Mouse (Mus musculus) intestine, embryonic 14.5 days (tissue): ENCODE measurements around the gene Qrsl1. TPM values are rescaled to one million over a fixed set of nuclear protein-coding genes. Genes with fewer than 3 reads are reported as not detected.

Experiments
- ATAC-seq: fragments of 200-750 bp; cut with Nextera tagmentation; replicated peaks from 2 replicates; pipeline ENCODE4 v1.8.0; 2017; ENCODE audit warnings: low read depth, moderate number of reproducible peaks, moderate TSS enrichment, moderate library complexity; ENCODE audit not compliant: low FRiP score, low TSS enrichment
- DNase-seq: peaks from one replicate; pipeline ENCODE4 v3.0.0-alpha.2; 2018; ENCODE audit warnings: low spot score
- H3K27ac ChIP-seq: fragments of 300-500 bp; sonication (generic); 2 replicates; pipeline ENCODE4 v1.5.1; 2014; ENCODE audit warnings: low read depth, mild to moderate bottlenecking, control low read depth
- H3K27me3 ChIP-seq: fragments of 300-500 bp; sonication (generic); replicated peaks from 2 replicates; pipeline ENCODE4 v1.6.1; 2014; ENCODE audit warnings: low read length, control low read depth; ENCODE audit not compliant: control insufficient read depth, insufficient read depth
- H3K36me3 ChIP-seq: fragments of 300-500 bp; sonication (generic); 2 replicates; pipeline ENCODE4 v1.6.1; 2014; ENCODE audit warnings: low read length, control low read depth; ENCODE audit not compliant: control insufficient read depth, insufficient read depth
- H3K4me1 ChIP-seq: fragments of 300-500 bp; sonication (generic); replicated peaks from 2 replicates; pipeline ENCODE4 v1.6.1; 2014; ENCODE audit warnings: low read length, control low read depth, mixed read lengths; ENCODE audit not compliant: control insufficient read depth, insufficient read depth
- H3K4me2 ChIP-seq: fragments of 300-500 bp; sonication (generic); 2 replicates; pipeline ENCODE4 v1.6.1; 2014; ENCODE audit warnings: low read length
- H3K4me3 ChIP-seq: fragments of 300-500 bp; sonication (generic); 2 replicates; pipeline ENCODE4 v1.5.1; 2014; ENCODE audit warnings: low read depth, low read length, control low read depth, mixed read lengths
- H3K9ac ChIP-seq: fragments of 300-500 bp; sonication (generic); 2 replicates; pipeline ENCODE4 v1.6.1; 2014; ENCODE audit warnings: mild to moderate bottlenecking, low read length
- H3K9me3 ChIP-seq: fragments of 300-500 bp; sonication (generic); 2 replicates; pipeline ENCODE4 v1.6.1; 2016; ENCODE audit warnings: low read length, control low read depth; ENCODE audit not compliant: control insufficient read depth
- WGBS: fragments of 180-500 bp; shearing (Covaris S2); extraction: QIAGEN DNeasy Blood & Tissue Kit; methylation state at CpG from one replicate; pipeline ENCODE4 v1.1.7; 2014; 5-methylcytosine and 5-hydroxymethylcytosine counted together
- polyA plus RNA-seq: library from polyadenylated mRNA; unstranded; fragments of >200 nt; fragmentation: Nextera tagmentation; extraction: Ambion mirVana; gene quantifications from 2 replicates; pipeline ENCODE4 v1.2.1, GENCODE M21; 2014

Gene Qrsl1
- polyA plus RNA-seq, 1 experiment from 2014 or later, result 24.4 TPM

DNA sequence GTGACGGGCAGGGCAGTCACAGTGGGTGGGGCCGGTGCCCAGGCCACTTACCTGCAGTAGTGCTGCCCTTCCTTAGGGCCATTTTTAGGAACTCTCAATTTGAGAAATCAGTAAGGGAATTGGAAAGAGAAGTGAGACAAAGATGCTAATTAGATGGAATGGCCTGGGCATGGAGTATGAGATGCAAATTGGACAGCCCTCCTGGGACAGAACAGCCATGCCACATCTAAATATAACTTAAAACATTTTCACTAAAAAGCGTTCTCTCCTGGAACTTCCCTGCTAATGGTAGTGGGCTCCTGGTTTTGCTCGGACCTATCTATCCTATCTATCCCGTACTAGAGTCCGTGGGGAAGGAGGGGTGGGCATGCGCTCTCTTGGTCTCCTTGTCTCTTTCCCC lies 3.3 kb downstream of the Qrsl1 start:
- 91% methylated on average over 7 of the region's 7 CpGs for WGBS
- H3K4me2 ChIP-seq, result no peak overlapping the region
- H3K27ac ChIP-seq, result no peak overlapping the region
- no peak overlapping the region for H3K9ac ChIP-seq
- DNase-seq (no peak), ATAC-seq (no peak)
- H3K27me3 ChIP-seq, result no peaks in the 10 kb centered on the region
- H3K4me1 ChIP-seq, result peaks cover 11% of the 10 kb centered on the region
- no peak overlapping the region for H3K4me3 ChIP-seq
- peaks cover 20% of the 10 kb centered on the region; the same call in 1 of the 2 replicates for H3K36me3 ChIP-seq
- H3K9me3 ChIP-seq, result no peaks in the 10 kb centered on the region

DNA sequence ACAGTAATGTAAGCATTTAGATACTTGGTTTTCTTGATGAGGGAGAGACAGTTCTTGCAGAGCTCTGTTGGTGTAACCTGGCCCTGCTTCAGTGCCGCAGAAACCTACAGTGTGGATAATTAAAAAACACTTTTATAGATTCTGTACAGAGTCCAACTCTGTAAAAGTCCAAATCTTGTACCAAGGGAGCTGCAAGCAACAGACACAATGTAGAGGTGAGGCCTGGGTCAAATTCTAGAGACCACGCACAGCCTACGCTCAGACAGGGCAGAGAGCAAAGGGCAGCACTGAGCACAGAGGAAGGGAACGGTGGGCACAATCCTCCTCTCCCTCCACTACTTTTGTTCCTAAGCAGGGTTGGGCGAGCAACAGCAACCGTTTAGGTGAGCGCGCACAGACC lies 5.5 kb downstream of the Qrsl1 start:
- WGBS, result 92% methylated on average over 8 of the region's 8 CpGs
- no peak overlapping the region for H3K4me2 ChIP-seq
- peaks cover 30% of the 10 kb centered on the region for H3K36me3 ChIP-seq
- no peaks in the 10 kb centered on the region for H3K27me3 ChIP-seq
- H3K4me3 ChIP-seq, result no peak overlapping the region
- DNase-seq (no peak), ATAC-seq (no peak)
- H3K27ac ChIP-seq, result no peak overlapping the region
- no peak overlapping the region for H3K9ac ChIP-seq
- H3K4me1 ChIP-seq, result peaks cover 4% of the 10 kb centered on the region; the same call in 1 of the 2 replicates
- no peaks in the 10 kb centered on the region for H3K9me3 ChIP-seq

DNA sequence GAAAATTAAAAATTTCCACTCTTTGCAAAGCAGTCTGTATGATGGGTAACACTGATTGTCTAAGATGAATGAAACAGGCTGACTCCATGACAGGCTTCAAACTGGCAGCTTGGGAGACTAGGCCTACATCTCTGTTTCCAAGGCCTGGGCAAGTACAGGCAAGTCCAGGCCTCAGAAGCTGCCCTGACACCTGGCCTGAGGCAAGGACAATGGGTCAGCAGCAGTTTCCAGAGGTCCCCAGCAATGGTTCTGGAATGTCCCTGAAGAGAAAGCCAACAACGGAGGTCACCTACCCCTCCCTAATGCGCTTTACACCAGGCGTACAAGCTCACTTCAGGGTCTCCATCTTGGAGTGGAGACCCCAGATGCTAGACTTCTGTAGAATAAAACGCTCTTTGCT lies 8.6 kb downstream of the Qrsl1 start:
- Histone ChIP-seq H3K4me2 (no peak overlapping the region), H3K4me3 (no peak overlapping the region), H3K4me1 (no peaks in the 10 kb centered on the region), H3K9ac (no peak overlapping the region), H3K36me3 (peaks cover 34% of the 10 kb centered on the region), H3K27me3 (no peaks in the 10 kb centered on the region), H3K27ac (no peak overlapping the region), H3K9me3 (no peaks in the 10 kb centered on the region)
- ATAC-seq (no peak), DNase-seq (no peak)
- 94% methylated on average over 4 of the region's 4 CpGs for WGBS

DNA sequence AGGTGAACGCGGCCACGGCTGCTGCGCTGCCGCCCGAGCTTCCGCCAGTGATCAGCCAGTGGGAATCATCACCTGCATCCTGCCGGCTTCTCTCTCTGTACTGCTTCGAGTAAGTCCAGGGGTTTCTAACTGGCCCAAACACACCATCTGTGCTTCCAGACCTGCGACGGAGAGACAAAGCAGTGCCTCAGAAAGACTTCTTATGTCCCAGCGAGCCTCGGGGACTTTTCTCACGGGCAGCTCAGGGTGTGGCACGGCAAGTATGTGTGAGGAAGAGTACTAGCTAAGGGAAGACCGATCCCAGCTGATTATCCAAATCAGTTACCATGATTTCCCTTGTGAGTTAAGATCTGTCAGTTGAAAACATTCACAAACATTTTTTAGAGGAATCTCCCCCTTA lies 12.6 kb downstream of the Qrsl1 start:
- Histone ChIP-seq H3K27me3 (no peaks in the 10 kb centered on the region), H3K9me3 (no peaks in the 10 kb centered on the region), H3K4me2 (no peak overlapping the region)

DNA sequence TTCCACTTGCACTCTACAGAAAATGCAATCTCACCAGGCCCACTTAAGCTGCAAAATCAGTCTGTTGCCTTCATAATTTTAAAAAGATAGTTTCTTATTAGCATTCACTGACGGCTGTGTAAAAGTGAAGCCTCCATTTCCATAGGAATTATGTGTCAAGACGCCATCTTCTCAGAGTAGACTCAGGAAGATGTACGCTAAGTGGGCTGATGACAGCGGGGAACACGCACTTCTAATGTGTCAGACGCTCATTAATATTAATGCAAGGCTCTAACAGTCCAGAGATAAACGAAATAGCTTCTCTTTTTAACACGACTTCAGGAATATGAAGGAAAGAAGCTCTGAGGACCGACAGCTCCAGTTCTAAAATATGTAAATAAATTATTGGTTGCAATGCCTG lies 13.9 kb downstream of the Qrsl1 start:
- H3K9me3 ChIP-seq, result no peaks in the 10 kb centered on the region
- H3K27ac ChIP-seq, result no peak overlapping the region
- H3K4me2 ChIP-seq, result no peak overlapping the region
- 90% methylated on average over 9 of the region's 9 CpGs for WGBS
- no peak overlapping the region for H3K9ac ChIP-seq
- no peak overlapping the region for H3K4me3 ChIP-seq
- no peaks in the 10 kb centered on the region for H3K4me1 ChIP-seq
- no peaks in the 10 kb centered on the region for H3K27me3 ChIP-seq
- no peak for DNase-seq
- H3K36me3 ChIP-seq, result peaks cover 25% of the 10 kb centered on the region
- no peak for ATAC-seq

More for the DNA sequence above, 12.6 kb downstream of the Qrsl1 start:
- DNase-seq (no peak), ATAC-seq (no peak)
- Histone ChIP-seq H3K4me1 (no peaks in the 10 kb centered on the region), H3K36me3 (peaks cover 37% of the 10 kb centered on the region), H3K9ac (no peak overlapping the region), H3K4me3 (no peak overlapping the region), H3K27ac (no peak overlapping the region)
- 88% methylated on average over 16 of the region's 16 CpGs for WGBS

DNA sequence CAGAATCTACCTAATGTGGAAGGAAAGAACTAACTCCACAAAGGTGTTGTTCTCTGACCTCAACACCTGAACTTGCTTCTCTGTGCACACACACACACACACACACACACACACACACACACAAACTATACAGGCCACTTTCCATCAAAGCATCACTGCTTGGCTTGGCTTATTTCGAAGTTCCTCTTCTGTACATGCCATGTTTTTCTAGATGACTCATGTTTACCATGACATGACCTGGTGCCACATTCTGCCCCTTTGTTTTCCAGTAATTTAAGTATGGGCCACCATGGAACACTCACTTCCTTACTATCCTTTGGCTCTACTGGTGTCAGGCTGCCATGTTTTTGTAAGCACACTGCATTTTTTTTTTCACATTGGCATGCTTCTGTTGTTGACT lies 30.1 kb downstream of the Qrsl1 start:
- Histone ChIP-seq H3K4me2 (no peak overlapping the region), H3K27me3 (no peaks in the 10 kb centered on the region), H3K27ac (no peak overlapping the region), H3K9me3 (0 out of 2 replicates have a peak, but pooled peaks cover 6% of the 10 kb centered on the region), H3K9ac (no peak overlapping the region), H3K36me3 (0 out of 2 replicates have a peak, but pooled peaks cover 6% of the 10 kb centered on the region), H3K4me1 (no peaks in the 10 kb centered on the region), H3K4me3 (no peak overlapping the region)
- ATAC-seq (no peak), DNase-seq (no peak)
- WGBS, result 93% methylated on average over 1 of the region's 1 CpGs

DNA sequence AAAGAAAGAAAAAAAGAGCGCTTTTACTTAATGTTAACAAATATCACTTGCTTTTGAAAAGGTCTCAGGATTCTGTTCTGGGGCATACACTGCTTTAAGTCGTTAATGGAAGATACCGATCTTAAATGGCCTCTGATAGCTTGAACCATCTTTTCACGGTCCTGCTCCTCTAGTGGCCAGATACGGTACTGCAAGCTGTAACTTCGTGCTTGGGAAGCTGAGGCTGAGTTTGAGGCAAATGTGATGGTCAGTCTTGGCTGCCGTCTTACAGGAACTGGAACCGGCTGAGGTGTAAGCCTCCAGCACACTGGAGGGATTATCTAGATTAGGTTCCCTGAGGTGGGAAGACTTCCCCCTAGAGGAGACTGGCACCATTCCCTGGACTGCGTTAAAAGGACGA lies 30.8 kb downstream of the Qrsl1 start:
- H3K4me3 ChIP-seq, result no peak overlapping the region
- H3K4me1 ChIP-seq, result no peaks in the 10 kb centered on the region
- H3K36me3 ChIP-seq, result 0 out of 2 replicates have a peak, but pooled peaks cover 6% of the 10 kb centered on the region
- H3K27me3 ChIP-seq, result no peaks in the 10 kb centered on the region
- H3K27ac ChIP-seq, result no peak overlapping the region
- no peak overlapping the region for H3K9ac ChIP-seq
- H3K9me3 ChIP-seq, result 0 out of 2 replicates have a peak, but pooled peaks cover 6% of the 10 kb centered on the region
- no peak for ATAC-seq
- H3K4me2 ChIP-seq, result no peak overlapping the region
- DNase-seq, result peak; percentile 64
- WGBS, result 72% methylated on average over 10 of the region's 10 CpGs

DNA sequence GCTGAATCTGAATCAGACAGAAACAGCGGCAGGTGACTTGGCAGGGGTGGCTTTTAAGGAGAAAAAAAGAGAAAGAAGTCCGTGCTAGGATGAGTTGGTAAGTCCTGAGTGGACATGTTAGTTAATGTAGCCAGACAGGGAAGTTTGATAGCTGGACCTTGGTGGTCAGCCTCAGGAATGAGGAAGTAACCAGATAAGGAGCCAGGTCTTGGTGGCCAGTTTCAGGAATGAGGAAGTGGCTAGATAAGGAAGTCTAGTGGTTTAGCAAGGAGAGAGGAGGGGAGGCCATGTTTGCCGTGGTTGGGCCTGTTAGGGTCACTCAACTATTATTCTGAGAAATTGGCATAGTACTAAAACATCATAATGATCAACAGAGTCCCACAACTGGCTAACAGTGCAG lies 45.2 kb downstream of the Qrsl1 start:
- DNase-seq (no peak), ATAC-seq (no peak)
- H3K27ac ChIP-seq, result no peak overlapping the region
- H3K4me1 ChIP-seq, result no peaks in the 10 kb centered on the region
- H3K9me3 ChIP-seq, result peaks cover 3% of the 10 kb centered on the region; the same call in 1 of the 2 replicates
- no peak overlapping the region for H3K4me3 ChIP-seq
- WGBS, result 85% methylated on average over 3 of the region's 3 CpGs
- no peak overlapping the region for H3K9ac ChIP-seq
- H3K27me3 ChIP-seq, result no peaks in the 10 kb centered on the region
- H3K4me2 ChIP-seq, result no peak overlapping the region
- H3K36me3 ChIP-seq, result no peaks in the 10 kb centered on the region

DNA sequence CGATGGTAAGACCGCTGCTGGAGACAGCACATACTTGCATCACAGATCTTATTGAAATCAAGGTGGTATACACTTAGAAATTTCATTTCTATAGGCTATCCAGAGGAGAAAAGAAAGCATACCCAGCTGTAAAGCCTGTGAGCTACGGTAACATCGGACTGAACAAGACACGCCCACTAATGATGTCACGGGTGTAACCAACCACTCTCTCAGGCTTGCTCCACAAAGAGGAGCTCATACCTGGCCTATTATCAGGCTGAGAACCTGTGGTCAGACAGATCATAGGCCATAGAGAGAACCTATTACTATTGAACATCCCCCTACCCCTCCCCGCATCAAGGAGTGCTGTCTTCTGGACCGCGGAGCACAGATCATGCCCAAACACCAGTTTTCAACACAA lies 45.6 kb downstream of the Qrsl1 start:
- no peaks in the 10 kb centered on the region for H3K27me3 ChIP-seq
- ATAC-seq (no peak), DNase-seq (no peak)
- peaks cover 3% of the 10 kb centered on the region; the same call in 1 of the 2 replicates for H3K9me3 ChIP-seq
- H3K4me2 ChIP-seq, result no peak overlapping the region
- H3K4me3 ChIP-seq, result no peak overlapping the region
- H3K27ac ChIP-seq, result no peak overlapping the region
- H3K36me3 ChIP-seq, result no peaks in the 10 kb centered on the region
- WGBS, result 96% methylated on average over 9 of the region's 9 CpGs
- no peak overlapping the region for H3K9ac ChIP-seq
- no peaks in the 10 kb centered on the region for H3K4me1 ChIP-seq
